Mouse (Mus musculus) heart, postnatal 25 days (tissue): ENCODE measurements around the gene Prl2c1. TPM values are rescaled to one million over a fixed set of nuclear protein-coding genes. Genes with fewer than 3 reads are reported as not detected.
"Not testable (repeated sequence)": the region's sequence is repeated elsewhere in the genome, so short reads cannot be mapped to it uniquely, and the experiment has no call there.

Source experiments
- DNase-seq: peaks from one replicate; pipeline ENCODE4 v3.0.0; 2022; ENCODE audit warnings: low spot score
- intact Hi-C: fragments of 180-260 bp; cut with DNase I; formaldehyde crosslinking; loops from one replicate; pipeline ENCODE4 v1.15.1; 2025
- total RNA-seq, 2 experiments: library from RNA; stranded (reverse); gene quantifications; 2 replicates each; pipeline ENCODE4 v1.2.3; 2021

Prl2c1 gene
- total RNA-seq: not detected

- no peak for DNase-seq
- intact Hi-C loops: no loop called here
These were observed at the start of gene Prl2c1 for GRCm38 (mm10) chr13:27849042-27849441. TSS of gene Prl2c1 (plus strand) at chr13:27849342.

- DNase-seq: no peak
- intact Hi-C loops: no loop called here
These were observed 47.8 kb upstream of the Prl2c1 start, which contains the start of gene Prl2a1 for GRCm38 (mm10) chr13:27801354-27801753. TSS of gene Prl2a1 (plus strand) at chr13:27801654.

GRCm38 (mm10) chr13:27802765-27803164 lies 46.4 kb upstream of the Prl2c1 start:
- intact Hi-C loops: no loop called here
- no peak for DNase-seq

- intact Hi-C loops: not testable (repeated sequence)
These were observed 55.1 kb downstream of the Prl2c1 start for GRCm38 (mm10) chr13:27904236-27904635.

More at GRCm38 (mm10) chr13:27904236-27904635, 55.1 kb downstream of the Prl2c1 start:
- not testable (repeated sequence) for DNase-seq

Other genes with a start within 250 kb of the Prl2c1 start
- gene Prl7b1, start 238.8 kb upstream of the Prl2c1 start, total RNA-seq: not detected
- not detected for gene Prl7a1, start 206.8 kb upstream of the Prl2c1 start, total RNA-seq
- gene Prl7a2, start 181.3 kb upstream of the Prl2c1 start, total RNA-seq: not detected
- gene Prl7d1, start 132.6 kb upstream of the Prl2c1 start, total RNA-seq: not detected
- gene Prl7c1, start 68.5 kb upstream of the Prl2c1 start, total RNA-seq: not detected
- gene Prl2a1, start 47.7 kb upstream of the Prl2c1 start, total RNA-seq: not detected
- gene Prl4a1, start 166.9 kb downstream of the Prl2c1 start, total RNA-seq: not detected